Mouse (Mus musculus) layer of hippocampus, adult 8-10 months (tissue): ENCODE data around the gene Ssrp1. TPM values are rescaled to one million over a fixed set of nuclear protein-coding genes. Genes with fewer than 3 reads are reported as not detected.

Experiments used
- DNase-seq, 2 experiments: peaks; one replicate each; pipeline ENCODE4 v3.0.0; 2022; ENCODE audit warnings: low spot score in 2 of 2
- total RNA-seq, 4 experiments: library from RNA; stranded (reverse); gene quantifications; 2 replicates each; pipeline ENCODE4 v1.2.4; 2022

The Ssrp1 gene
- total RNA-seq, 4 experiments from 2014 or later = 111 to 137 (median 126) TPM

DNA sequence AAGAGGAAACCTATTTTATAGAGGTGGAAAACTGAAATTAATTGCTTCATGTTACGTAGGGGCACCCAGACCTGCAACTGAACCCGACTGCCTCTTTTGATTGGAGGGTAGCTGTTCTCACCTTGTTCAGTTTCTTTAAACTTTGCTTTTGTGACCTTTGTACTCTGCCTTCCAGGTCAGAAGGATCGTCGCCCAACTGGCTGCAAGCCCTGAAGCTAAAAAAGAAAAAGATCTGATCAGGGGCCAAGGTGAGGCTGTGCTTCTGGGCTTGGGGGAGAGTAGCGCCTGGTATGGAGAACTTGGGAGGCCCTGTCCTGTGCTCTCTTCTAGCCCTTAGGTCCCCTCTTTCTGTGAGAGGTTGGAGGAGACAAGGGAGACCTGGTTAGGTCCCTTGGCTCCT is 34.9 kb downstream of the Ssrp1 start:
- no peak for DNase-seq

DNA sequence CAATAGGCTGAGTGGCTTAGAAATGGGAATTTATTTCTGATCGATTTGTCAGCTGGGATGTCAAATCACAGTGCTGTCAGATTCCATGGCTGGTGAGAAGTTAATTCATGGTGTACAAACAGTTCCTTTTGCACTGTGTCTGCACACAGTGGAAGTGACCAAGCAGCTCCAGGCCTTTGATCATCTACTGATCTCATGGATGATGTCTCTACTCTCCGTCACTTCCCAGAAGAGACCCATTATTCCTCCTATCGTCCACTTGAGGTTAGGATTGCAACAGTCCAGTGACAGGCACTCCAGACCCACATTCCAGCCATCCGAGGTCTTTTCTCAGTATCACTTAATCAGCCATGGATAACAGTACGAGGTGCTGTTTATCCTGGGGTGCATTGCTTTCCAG is 36.7 kb downstream of the Ssrp1 start:
- DNase-seq = no peak

DNA sequence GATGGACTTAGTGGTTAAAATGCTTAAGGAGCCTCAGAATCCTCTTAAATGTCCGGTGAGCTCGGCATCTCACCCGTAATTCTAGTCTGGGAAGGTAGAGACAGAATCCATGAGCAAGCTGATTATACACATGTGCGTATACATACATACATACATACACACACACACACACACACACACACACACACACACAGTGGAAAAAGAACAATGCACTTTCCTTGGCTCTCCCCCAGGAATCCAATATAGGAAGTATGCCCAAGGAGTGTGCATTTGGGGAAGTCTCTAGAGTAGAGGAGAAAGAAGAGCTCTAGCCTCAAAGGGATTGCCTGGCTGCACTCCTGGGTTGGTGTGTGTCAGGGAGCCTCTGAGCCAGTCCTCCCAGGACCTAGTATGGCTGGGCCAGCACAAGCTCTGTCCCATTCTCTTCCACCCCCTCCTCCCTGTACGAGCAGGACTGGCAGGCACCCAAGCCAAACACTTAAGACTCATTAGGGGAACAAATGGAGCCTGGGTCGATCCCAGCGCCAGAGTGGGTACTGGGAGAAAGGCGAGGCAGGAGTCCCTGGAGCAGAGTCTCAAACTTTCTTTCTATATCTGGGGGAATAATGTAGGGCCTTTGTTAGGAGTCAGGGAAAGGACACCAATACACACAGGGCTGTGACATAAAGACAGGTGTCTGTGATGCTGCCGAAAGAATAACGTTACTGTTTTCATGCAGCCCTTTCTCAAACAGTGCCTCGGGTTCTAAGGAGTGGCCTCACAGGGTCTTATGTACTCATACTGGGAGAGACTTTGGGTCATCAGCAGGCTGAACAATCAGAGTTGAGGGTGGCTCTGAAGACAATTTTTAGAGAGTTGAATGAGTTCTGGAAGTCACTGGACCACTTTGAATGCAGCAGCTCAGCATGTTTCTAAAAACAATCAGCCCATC is 51.9 kb downstream of the Ssrp1 start:
- DNase-seq = no peak

DNA sequence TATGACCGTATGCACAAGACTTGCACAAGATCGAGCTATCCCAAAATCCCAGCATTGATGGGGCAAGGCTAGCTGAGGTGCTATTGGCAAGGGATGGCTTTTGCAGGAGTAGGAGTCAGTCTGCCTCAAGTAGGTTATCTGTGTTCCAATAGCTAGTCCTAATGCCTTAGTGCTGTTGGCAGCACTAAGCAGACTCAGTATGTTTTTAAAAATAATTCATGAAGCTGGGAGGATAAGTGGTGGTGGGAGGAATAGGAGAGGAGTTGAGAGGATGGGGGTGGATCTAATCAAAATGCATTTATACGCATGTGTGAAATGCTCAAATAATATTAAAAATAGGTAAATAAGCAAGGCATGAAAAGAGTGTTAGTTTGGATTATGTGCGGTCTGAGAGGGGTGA is 54.3 kb downstream of the Ssrp1 start:
- no peak for DNase-seq

DNA sequence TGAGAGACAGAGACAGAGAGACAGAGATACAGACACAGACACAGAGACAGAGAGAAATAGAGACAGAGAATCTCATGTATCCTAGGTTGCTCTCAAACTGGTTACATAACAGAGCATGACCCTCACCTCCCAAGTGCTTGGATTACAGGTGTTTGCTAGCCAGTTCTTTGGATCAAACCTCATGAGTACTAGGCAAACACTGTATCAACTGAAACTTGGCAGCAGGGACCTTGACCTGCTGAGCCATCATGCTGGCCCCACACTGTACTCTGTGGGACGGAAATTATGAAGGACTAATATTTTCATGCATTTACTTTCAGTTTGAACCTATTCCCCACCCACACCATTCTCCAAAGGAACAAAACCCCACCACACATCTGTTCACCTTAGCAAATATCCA is 56.3 kb downstream of the Ssrp1 start:
- no peak for DNase-seq

DNA sequence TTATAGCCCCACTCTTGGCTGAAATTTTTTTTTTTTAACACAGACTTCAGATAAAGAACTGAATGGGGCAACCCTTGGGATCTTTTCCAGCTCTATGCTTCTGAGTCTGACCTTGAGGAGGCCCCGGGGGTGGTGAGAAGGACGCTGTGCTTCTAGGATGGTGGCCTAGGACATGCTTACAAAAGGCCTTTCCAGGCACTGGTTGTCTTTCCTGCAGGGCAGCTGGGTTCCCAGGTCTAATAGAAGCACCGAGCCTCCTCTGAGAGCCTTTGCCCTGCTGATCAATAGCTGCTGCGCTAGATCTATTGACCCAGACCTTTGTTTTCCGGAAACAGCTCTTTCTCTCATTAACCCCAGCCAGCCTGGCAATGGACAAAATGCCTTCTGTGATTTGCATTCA is 58.9 kb downstream of the Ssrp1 start:
- DNase-seq = no peak

Other genes starting within 250 kb of the Ssrp1 start
- gene Ube2l6, start 238.4 kb upstream of the Ssrp1 start, total RNA-seq = 1 to 10 TPM; 5.2 to 9.3 (median 5.6) TPM
- gene Smtnl1, start 214.6 kb upstream of the Ssrp1 start, total RNA-seq = not detected
- gene Timm10, start 210.2 kb upstream of the Ssrp1 start, total RNA-seq = 10 to 100 TPM; 44.2 to 55.4 (median 50.7) TPM
- gene Slc43a1, start 198.4 kb upstream of the Ssrp1 start, total RNA-seq = 1 to 10 TPM in 1 of 4 experiments, under 1 TPM in 2, not detected in 1; 0.34 to 1.3 (median 0.63) TPM
- gene Rtn4rl2, start 150.5 kb upstream of the Ssrp1 start, total RNA-seq = 10 to 100 TPM; 63.8 to 85.9 (median 79.0) TPM
- 1 to 10 TPM in 3 of 4 experiments, not detected in 1; 1.1 to 3.1 (median 2.1) TPM for gene Slc43a3, start 100.7 kb upstream of the Ssrp1 start, total RNA-seq
- gene Prg2, start 56.8 kb upstream of the Ssrp1 start, total RNA-seq = not detected
- not detected for gene Prg3, start 49.0 kb upstream of the Ssrp1 start, total RNA-seq
- 1 to 10 TPM; 2.1 to 2.6 (median 2.3) TPM for gene P2rx3, start 228 bp downstream of the Ssrp1 start, total RNA-seq
- gene Tnks1bp1, start 10.8 kb downstream of the Ssrp1 start, total RNA-seq = 100 to 1,000 TPM; 160 to 169 (median 163) TPM
- gene Aplnr, start 99.0 kb downstream of the Ssrp1 start, total RNA-seq = 1 to 10 TPM in 1 of 4 experiments, under 1 TPM in 3; 0.13 to 1.4 (median 0.59) TPM
- gene Lrrc55, start 160.0 kb downstream of the Ssrp1 start, total RNA-seq = 10 to 100 TPM; 15.3 to 19.1 (median 16.6) TPM